Mouse (Mus musculus) G1E (cell line): ENCODE measurements at regions not wholly inside any gene's neighbourhood (a gene's known extent, or its start where the extent isn't known, plus 50 kb on each side); places are given as distances from the start of the nearest gene placed in this dataset.

Source experiments
- CTCF ChIP-seq: IDR thresholded peaks from 2 replicates; pipeline ENCODE4 v1.5.1; 2012; ENCODE audit warnings: low read depth, low read length, inconsistent platforms, mixed read lengths
- GATA1 ChIP-seq: IDR thresholded peaks from 2 replicates; pipeline ENCODE4 v1.6.1; 2012; ENCODE audit warnings: borderline replicate concordance, low read length, inconsistent platforms, mixed read lengths
- GATA2 ChIP-seq: IDR thresholded peaks from 2 replicates; pipeline ENCODE4 v1.6.1; 2012; ENCODE audit warnings: low read depth, low read length, inconsistent platforms, borderline replicate concordance
- TAL1 ChIP-seq: conservative IDR thresholded peaks from 2 replicates; pipeline ENCODE4 v1.6.1; 2012; ENCODE audit warnings: low read depth, low read length, inconsistent platforms, mixed read lengths

- TF ChIP-seq GATA1 (no peak), CTCF (no peak), GATA2 (no peak), TAL1 (no peak)
These were observed 113.8 kb upstream of the Gm26897 start for GRCm38 (mm10) chr5:111619974-111620373.
